Mouse (Mus musculus) urinary bladder, postnatal 36 days (tissue): Measurements from ENCODE around the gene Tssk1.

ENCODE experiments used
- DNase-seq, 2 experiments: peaks; one replicate each; pipeline ENCODE4 v3.0.0; 2022; ENCODE audit warnings: low spot score in 2 of 2, mixed read lengths in 1 of 2

Gene Tssk1

DNA sequence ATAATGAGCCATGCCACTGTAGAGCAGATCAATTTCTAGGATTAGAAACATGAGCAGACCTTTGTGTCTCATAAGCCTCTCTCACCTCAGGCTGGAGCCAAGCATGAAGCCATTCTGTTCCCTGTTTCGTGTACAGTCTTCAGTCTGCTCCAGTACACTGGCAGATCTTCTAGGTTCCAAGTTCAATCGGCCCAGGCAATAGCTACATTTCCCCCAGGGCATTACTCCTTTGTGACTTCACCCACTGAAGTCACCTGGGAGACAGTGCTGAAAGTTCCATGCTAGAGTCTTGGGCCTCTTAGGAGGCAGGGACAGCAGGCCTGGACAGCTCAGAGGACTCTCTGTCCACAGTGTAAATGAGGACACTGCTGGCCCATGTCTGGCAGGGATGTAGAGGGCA, at the start of gene Tssk1:
TSS of gene Tssk1 (plus strand) at position 301 of the 400 bp plus-strand sequence.
- DNase-seq = no peak

DNA sequence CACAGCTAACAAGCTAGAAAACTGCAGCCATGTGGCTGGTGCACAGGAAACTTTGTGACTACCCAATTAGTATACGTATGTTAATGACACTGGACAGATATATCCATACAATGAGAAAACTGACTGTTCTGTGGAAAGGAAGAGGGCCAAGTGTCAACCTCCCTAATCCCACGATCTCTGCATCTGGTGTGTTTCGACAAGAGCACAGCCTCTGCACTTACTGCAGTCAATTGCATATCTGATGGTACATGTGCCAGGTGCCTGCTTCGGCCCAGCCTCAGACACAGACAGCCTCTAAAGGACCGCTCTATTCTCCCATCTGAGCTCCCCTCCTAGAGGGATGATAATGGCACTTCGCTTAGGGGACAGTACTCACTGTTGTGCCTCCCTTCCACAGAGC, 45.6 kb upstream of the Tssk1 start:
- no peak for DNase-seq

DNA sequence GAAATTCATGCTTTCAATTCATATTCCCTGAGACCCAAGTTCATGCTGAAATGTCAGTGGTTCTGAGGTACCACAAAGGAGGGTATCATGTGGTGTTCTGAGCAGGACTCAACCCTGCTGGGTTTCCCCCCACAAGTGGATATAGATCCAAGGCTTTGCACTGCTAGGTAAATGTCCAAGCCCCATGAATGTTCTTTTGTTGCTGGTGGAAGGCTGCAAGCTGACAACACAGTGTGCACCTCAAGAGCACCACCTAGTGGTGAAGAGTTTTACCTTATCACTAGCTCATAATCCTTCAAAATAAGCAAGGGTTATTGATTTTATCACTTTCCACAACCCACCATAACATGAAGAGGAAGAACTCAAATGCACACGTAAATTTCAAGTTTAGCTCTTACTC, 45.1 kb upstream of the Tssk1 start:
- no peak for DNase-seq

DNA sequence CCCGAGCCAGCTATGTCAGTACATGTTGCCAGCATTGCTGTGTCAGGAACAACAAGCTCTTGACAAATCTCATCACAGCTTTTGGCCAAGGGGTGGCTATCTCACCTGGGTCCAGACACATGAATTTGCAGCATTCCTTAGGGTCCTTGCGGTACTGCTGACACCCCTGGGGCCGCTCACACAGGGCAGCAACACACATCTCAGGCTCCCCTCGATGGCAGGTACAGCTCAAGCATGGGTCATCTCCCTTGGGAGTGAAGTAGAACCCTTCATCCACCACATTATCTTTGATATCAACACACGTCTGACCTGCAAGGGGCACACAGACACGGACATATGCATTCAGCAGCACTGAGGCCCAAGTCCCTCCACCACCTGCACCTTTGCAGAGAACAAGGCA, 44.5 kb upstream of the Tssk1 start:
- DNase-seq = no peak

DNA sequence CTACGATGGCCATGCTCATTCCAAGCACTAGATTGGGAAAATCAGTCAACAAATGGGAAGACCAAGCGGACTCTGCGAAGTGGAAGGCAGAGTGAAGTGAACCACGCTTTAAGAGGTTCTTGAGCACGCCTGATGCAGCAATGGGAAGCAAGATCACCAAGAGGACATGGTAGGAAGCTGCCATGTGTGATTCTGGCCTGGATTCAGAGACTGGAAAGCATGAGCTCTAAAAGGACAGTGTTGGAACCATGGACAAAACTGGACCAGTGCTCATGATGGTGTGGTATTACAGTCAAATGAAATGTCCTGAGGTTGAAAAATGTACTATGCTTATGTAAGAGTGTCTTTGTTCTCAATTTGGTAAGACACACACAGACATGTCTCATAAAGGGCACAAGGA, 42.7 kb upstream of the Tssk1 start:
- no peak for DNase-seq

DNA sequence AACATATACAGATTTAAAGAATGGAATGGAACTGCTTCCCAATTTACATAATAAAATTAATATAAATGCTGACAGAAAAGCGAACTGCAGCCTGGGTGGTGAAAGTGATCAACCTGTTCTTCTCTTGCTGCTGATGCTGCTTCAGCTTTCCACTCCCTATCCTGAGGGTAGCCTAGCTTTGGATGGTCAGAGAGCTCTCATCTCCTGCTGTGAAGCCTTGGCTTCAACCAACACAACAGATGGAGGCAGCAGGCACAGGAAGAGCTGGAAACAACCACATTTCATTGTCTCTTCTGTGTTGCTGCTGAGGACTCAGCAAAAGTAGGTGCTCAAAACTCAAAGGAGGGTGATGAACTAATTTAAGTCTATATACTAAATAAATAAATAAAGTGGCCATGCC, 42.2 kb upstream of the Tssk1 start:
- no peak for DNase-seq

DNA sequence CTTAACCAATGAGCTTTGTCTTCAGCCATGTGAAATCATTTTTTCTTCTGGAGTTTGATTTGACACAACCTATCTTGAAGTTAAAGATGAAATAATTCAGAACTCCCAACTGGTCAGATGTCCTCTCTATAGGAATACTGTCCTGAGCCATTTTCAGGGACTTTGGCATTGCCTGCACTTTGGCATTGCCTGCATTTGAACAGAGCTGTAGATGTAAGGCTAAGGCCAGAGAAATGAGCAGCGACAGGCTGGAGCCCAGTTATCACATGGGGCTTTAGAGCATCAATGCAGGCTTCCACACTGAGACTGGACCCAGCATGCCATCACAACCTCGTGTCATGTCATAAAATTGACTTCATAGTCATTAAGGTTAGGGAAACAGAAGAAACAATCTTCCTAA, 40.8 kb upstream of the Tssk1 start:
- no peak for DNase-seq

DNA sequence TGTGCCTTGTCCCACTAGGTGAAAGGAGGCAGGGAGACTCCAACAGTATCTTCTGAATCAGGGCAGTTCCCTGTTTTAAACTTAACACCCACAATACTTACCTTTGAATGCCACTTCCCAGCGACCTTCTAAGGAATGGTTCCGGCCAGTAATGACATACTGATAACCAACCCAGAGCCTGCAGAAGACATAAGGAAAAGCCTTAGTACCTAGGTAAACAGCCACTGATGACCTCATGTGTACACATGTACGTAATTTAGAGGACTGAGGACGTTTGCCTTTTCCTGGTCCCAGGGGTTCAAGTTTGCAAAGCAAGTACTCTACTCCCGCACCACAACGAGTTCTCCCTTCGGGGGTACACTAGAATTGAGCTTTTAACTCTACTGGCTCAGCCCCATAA, 36.9 kb upstream of the Tssk1 start:
- DNase-seq = no peak

DNA sequence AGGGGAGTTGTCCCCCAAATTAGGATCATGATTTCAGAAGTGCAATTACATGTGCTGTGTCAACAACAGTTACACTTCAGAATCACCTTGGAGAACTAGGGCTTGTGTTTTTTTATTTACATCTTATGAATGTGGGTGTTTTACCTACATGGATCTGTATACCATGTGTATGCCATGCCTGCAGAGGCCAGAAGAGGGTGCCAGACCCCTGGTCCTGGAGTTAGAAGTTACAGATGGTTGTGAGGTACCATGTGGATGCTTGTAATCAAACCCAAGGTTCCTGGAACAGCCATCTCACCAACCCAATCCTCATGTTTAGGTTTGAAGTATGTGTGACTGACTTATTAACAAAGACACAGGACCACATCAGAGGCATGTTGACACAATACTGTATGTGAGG, 35.4 kb upstream of the Tssk1 start:
- no peak for DNase-seq

DNA sequence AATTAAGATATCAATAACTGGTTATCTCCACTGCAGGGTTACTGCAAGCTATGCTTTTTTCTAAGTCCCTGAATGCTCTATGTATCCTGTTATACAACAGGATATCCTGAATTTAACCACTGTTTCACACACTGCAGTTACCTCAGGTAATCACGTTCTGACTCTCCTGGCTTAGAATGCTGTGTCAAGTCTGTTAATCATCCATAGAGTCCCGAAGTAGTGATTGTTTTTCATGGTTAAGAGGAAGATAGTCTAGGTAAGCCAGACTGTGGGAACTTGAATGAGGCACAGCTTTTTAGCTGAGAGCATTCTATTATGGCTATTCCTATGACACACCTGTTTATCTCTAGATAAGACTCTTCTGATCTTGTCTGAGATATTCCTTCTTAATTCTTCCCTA, 28.7 kb upstream of the Tssk1 start:
- no peak for DNase-seq

DNA sequence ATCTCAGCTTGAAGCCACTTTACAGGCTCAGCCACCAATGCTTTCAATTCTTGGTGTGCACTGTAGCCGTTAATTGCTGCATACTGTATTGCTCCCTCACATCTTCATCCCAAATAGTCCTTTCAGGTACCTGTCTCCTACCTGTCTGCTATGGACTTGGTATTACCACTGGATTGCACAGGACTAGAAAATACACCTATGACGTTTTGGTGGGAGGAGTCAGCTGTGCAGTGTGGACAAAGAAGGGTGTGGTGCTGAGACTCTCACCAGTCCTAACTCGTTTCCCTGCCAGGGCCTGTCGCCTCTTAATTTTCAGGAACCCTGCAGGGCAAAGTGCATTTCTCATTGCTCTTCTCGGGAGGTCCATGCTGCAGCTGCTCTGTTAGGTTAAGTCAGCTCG, 28.3 kb upstream of the Tssk1 start:
- peak; percentile 66 to 74 for DNase-seq

DNA sequence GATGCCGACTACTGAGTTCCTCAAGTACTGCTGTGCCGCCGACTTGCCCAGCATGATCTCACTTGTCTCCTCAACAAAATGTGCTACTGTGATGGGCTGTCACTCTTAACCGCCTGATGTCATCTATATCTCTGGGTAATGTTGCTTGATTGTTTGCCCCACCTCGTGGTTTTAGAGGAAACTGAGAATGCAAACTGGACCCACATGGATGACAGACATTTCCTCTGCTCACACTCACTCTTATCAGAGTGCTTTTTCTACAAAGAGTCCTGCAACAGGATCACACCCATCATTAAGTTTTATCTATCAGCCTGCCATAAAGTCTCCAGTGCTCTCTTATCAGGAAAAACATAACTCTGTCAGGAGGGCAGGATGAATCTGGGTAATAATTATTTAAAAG, 22.8 kb upstream of the Tssk1 start:
- DNase-seq = no peak

DNA sequence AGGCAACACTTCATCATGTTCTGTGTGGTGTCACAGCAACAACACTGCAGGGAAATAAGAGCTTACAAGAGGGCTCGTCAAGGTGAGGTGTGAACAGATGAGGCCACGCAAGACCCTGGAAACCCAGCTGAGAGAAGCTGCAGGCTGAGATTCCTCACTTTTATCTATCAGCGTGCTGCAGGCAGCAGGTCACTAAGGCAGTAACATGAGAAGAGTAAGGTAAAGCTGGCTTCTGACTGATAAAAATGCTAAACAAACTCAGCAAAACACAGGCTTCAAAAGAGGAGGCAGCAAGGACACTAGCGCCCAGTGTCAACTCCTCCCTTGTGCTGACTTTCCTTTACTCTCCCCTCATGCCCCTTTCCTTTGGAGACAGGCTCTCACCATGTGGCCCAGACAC, 21.0 kb upstream of the Tssk1 start:
- no peak for DNase-seq

DNA sequence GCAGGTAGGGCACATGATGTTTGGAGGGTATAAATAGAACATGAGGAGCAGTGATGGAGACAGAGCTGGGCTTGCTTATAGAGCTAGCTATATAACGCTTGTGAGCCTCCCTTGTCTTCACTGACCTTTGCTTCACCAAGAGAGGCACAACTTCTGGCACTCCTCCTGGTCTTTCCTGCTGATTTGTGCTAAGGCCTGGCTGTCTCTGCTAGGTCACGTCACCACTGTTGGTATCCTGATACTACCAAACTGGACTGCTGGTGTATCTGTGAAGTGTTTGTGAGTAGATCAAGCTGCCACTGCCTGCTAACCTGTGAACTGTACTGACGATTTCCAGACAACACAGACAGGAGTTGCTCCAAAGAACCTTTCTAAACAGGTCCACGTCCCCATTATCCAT, 18.8 kb upstream of the Tssk1 start:
- DNase-seq = no peak

DNA sequence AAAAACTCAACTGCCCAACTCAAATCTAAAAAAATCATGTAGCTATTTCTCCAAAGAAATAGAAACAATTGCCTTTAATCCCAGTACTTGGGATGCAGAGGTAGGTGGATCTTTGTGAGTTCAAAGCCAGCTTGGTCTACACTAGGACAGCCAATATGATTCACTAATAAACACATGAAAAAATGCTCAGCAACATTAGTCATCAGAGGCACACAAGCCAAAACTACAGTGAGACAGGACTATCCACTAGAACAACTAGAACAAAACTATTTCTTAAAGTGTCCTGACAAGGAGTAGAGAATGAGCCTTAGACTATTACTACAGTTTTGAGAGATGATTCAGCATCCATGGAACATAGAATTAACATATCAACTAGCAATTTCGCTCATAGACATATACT, 17.9 kb upstream of the Tssk1 start:
- DNase-seq = no peak

DNA sequence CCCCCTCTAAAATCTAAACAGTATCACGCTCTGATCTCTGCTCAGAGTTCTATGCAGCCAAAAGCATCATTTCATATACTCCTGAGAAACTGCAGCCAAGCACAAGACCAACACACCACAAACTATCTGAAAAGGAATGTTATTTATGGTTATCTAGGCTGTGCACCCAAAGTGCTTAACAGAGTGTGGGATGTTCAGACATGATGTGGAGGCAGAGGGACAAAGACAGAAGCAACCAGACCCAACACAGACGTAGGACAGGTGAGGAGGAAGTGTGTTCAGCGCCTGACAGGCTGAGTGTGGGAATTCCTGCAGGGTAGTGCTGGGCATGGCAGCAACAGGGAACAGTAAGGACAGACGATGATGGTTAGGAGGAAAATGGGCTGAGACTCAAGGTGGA, 14.5 kb upstream of the Tssk1 start:
- DNase-seq = no peak

DNA sequence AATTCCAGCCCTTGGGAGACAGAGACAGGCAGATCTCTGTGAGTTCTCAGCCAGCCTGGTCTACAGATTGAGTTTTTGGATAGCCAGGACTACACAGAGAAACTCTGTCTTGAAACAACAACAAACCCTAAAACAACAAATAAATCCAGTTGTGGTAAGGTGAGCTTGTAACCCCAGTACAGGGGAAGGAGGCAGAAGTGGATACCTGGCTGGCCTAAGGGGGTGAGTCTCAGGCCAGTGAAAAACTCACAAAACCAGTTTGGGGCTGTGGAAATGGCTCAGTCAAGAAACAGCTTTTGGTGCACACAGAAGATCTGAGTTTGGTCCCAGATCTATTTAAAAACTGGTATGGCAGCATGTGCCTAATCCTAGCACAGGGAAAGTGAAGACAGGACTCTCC, 11.8 kb upstream of the Tssk1 start:
- peak; percentile 17 to 28 for DNase-seq

DNA sequence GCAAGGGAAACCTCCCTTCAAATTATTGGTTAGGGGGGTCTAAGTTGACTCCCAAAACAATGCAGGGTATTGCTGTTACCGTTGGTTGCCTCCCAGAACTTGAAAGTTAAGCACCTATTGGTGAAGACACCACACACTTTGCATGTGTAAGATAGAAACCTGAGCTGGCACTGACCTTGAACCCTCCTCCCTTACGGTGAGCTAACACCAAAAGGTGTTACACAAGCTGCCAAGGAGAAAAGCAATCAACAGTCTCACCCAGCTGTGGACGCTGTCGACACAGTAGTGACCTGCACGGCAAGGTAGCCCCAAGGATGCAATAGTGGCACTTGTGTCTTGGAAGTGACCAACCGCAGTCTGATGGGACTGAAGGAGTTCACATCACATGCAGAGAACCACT, 9.9 kb upstream of the Tssk1 start:
- no peak for DNase-seq

DNA sequence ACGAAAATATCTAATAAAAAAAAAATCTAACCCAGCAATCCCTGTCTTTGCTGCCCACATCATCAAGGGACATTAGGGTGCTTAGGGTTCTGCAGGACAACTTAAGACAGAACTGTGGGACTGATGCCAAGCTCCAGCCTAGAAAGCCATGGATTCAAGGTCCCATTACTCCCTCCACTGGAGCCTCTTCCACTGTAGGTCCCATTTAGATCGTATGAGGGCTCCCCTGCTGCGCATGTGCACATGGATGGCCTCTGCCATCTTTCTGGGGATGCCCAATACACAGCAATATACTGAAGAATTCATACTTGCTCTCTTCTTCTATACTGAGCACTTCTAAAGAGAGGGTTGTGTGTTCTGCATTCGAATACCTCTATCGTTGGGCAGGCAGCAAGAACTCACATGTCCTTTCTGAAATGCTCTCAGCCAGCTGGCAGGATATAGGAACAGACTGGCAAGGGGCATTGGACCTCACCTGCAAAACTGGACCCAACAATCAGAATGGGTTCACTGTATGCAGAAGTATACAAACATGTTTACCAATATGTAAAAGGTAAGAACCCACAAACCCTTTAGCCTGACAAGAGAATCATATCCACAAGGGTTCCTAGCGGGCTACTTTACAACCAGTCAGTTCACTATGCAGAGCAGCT, 4.2 kb upstream of the Tssk1 start:
- no peak for DNase-seq

DNA sequence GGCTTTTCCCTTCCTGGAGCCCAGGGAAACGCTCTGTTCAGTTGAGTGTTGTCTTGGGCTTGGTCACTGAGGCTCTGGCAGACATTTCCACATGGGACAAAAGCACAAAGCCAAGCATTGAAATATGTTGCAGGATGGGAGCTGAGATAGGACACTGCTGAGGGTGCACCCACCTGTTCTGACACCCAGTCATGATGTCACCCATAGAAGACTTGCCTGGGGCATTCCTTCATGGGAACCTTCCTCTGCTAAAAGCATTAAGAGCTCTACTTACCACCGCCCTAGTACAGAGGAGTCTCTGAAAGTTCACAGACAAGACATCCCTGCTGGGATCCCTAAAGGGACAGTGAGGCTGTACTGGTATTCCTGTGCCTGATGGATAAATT, 3.7 kb upstream of the Tssk1 start:
- DNase-seq = no peak

DNA sequence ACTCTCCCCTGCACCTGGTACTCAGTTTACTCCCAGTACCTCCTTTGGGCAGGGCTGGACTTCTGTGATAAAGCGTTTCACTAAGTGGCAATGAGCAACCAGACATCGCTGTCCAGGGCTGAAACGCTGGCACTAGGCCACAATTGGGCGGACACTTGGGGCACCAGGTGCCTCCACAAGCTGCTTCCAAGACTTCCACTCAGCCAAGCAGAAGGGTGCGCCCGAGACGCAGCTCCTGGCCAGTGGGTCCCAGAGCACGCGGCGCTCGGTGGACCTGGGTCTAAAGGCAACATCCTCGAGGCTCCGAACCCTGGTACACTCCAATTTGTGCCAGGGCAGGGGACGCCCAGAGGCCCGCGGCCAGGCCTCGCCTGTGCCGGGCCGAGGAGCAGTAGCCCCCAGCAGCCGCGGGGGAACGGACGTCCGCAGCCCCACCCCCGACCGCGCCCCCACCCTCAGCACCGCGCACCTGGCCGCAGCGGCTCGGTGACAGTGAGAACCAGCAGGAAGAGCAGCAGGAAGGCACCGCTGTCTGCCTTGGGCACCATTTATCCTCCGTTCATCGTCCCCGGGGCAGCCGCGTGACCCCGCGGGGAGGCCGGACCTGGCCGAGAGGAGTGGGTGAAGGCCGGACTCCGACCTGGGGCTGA, 3.0 kb upstream of the Tssk1 start:
- DNase-seq = peak; percentile 57 to 77

DNA sequence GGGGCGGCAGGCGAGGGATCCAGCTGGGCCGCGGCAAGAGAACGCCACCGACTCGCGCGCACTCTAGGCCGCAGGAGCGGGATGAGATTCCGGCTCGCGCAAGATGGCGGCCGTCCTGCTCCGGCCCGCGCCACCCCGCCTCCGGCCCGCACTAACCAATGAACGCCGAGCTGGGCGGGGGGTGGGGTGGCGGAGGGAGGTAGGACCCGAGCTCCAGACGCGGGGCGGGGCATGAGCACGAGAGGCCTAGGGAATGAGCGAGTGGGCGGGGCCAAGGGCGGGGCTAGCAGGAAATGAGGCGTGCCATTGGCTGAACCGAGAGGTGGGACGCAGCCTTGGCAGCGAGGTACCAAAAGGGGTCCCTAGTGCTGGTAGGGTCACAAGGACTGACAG, 2.5 kb upstream of the Tssk1 start, which contains the start of gene Gm20518:
TSS of gene Gm20518 (minus strand) at position 105 of the 393 bp plus-strand sequence.
- peak; percentile 99 for DNase-seq

DNA sequence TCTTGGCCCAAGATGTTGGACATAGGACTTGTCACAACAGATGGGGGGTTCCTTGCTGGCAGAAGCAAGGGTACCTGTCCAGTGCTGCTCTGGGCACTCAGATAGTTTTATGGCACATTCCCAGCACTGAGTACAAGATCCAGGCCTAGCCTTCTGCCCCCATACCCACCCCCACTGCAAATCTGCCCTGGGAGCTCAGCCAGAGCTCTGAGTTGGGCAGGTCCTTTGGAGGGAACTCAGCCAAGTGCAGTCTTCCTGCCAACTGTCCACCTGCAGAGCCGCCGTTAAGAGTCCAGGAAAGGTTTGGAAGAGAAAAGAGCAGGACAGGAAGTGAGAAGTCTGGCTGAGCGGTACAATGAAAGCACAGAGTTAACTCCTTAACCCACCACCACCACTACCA, 1.4 kb upstream of the Tssk1 start:
- DNase-seq = no peak

DNA sequence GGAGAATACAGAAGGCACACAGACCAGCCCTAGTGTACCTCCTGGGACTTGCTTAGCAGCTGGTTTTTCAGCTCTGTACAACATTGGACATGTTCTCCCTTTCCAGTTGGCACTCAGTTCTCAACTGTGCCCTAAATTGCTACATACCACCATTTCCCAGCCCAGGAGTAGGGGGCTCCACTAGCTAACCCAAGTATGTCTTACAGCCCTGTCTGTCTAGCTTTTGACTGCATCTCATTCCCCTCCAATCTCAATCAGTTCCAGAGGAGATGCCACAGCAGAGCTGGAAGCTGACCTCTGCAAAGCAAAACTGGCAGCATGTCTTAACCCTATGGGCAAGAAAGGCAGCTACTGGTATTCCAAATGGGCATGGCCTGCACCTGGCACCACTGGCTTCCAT, 2.1 kb downstream of the Tssk1 start:
- no peak for DNase-seq
